Mouse (Mus musculus) spleen, adult 12 weeks (tissue): Measurements from ENCODE around the gene Tfcp2l1.

ENCODE experiments used
- DNase-seq: peaks from one replicate; pipeline ENCODE4 v3.0.0; 2022; ENCODE audit warnings: low spot score

Gene Tfcp2l1

GRCm38 (mm10) chr1:118658716-118659115 lies 31.0 kb downstream of the Tfcp2l1 start:
- DNase-seq, result no peak

- no peak for DNase-seq
Observed at GRCm38 (mm10) chr1:118660880-118661465, 33.2 kb downstream of the Tfcp2l1 start.

GRCm38 (mm10) chr1:118663062-118663461 lies 35.3 kb downstream of the Tfcp2l1 start:
- DNase-seq, result no peak

GRCm38 (mm10) chr1:118667536-118667935 lies 39.8 kb downstream of the Tfcp2l1 start:
- DNase-seq, result no peak

- DNase-seq, result no peak
Observed at GRCm38 (mm10) chr1:118672196-118672595, 44.5 kb downstream of the Tfcp2l1 start.

GRCm38 (mm10) chr1:118674176-118674575 lies 46.4 kb downstream of the Tfcp2l1 start:
- DNase-seq, result no peak

GRCm38 (mm10) chr1:118681980-118682379 lies 54.2 kb downstream of the Tfcp2l1 start:
- no peak for DNase-seq

GRCm38 (mm10) chr1:118683686-118684085 lies 55.9 kb downstream of the Tfcp2l1 start:
- DNase-seq, result no peak

- DNase-seq, result no peak
Observed at GRCm38 (mm10) chr1:118687726-118688125, 60.0 kb downstream of the Tfcp2l1 start.

- no peak for DNase-seq
Observed at GRCm38 (mm10) chr1:118689830-118690229, 62.1 kb downstream of the Tfcp2l1 start.

GRCm38 (mm10) chr1:118694436-118694835 lies 66.7 kb downstream of the Tfcp2l1 start:
- DNase-seq, result no peak

GRCm38 (mm10) chr1:118697906-118698305 lies 70.2 kb downstream of the Tfcp2l1 start:
- DNase-seq, result no peak

- no peak for DNase-seq
Observed at GRCm38 (mm10) chr1:118699118-118699890, 71.6 kb downstream of the Tfcp2l1 start.

- no peak for DNase-seq
Observed at GRCm38 (mm10) chr1:118699961-118700360, 72.2 kb downstream of the Tfcp2l1 start.

GRCm38 (mm10) chr1:118711606-118712005 lies 83.9 kb downstream of the Tfcp2l1 start:
- DNase-seq, result no peak

- DNase-seq, result no peak
Observed at GRCm38 (mm10) chr1:118716225-118716624, 88.5 kb downstream of the Tfcp2l1 start.

GRCm38 (mm10) chr1:118718055-118718454 lies 90.3 kb downstream of the Tfcp2l1 start:
- DNase-seq, result no peak

GRCm38 (mm10) chr1:118719699-118720098 lies 92.0 kb downstream of the Tfcp2l1 start:
- DNase-seq, result no peak

- no peak for DNase-seq
Observed at GRCm38 (mm10) chr1:118720474-118721095, 92.8 kb downstream of the Tfcp2l1 start.

GRCm38 (mm10) chr1:118727075-118727474 lies 99.3 kb downstream of the Tfcp2l1 start:
- no peak for DNase-seq

- no peak for DNase-seq
Observed at GRCm38 (mm10) chr1:118728796-118729195, 101.1 kb downstream of the Tfcp2l1 start.
